Mouse (Mus musculus) liver, adult 2 months (tissue): ENCODE data around the gene Nhsl1.

Experiments
- CTCF ChIP-seq: fragments of 200-500 bp; IDR thresholded peaks from 2 replicates; pipeline ENCODE4 v1.5.1; 2011; ENCODE audit warnings: low read depth, low read length, control low read depth
- POLR2A ChIP-seq: fragments of 200-500 bp; IDR thresholded peaks from 2 replicates; pipeline ENCODE4 v1.6.1; 2011; ENCODE audit warnings: low read length, control low read depth; ENCODE audit not compliant: insufficient read depth; ENCODE audit errors: extremely low read depth

DNA sequence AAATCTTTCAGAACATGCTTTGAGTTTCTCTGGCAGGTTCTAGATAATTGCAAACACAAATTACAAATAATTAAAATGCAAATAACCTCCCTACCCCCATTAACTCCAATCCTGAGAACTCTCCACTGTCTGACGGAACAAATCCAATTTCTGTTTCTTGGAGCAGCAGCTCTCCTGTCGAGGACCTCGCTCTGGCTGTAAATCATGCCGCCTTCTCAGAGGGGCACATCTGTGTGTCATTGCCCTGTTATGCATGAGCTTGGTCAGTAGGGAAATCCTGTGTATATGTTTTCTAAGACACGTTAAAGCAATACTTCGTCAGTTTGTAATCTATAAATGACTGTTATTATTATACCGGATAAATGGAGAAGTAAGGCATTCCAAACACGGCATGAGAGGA is 35.3 kb downstream of the Nhsl1 start:
- TF ChIP-seq CTCF: no peak
- no peak for TF ChIP-seq POLR2A
